Mouse (Mus musculus): Measurements from ENCODE around the gene Srm.

- TF ChIP-seq CTCF (IDR thresholded peaks at IDR 0.05; ENCODE audit: borderline replicate concordance, control insufficient read depth, extremely low read depth, insufficient read depth, low read length, poor library complexity) (no peak), POLR2A (IDR thresholded peaks at IDR 0.05; ENCODE audit: control insufficient read depth, extremely low read depth, insufficient read depth, low read length, poor library complexity) (no peak)
Measured at GRCm38 (mm10) chr4:148562676-148563075, 28.6 kb upstream of the Srm start.

Data from thymus, adult 2 months (tissue).